Mouse (Mus musculus) intestine, embryonic 14.5 days (tissue): ENCODE measurements around the gene Arfgef2. TPM values are rescaled to one million over a fixed set of nuclear protein-coding genes. Genes with fewer than 3 reads are reported as not detected.

Source experiments
- ATAC-seq: fragments of 200-750 bp; cut with Nextera tagmentation; replicated peaks from 2 replicates; pipeline ENCODE4 v1.8.0; 2017; ENCODE audit warnings: low read depth, moderate number of reproducible peaks, moderate TSS enrichment, moderate library complexity; ENCODE audit not compliant: low FRiP score, low TSS enrichment
- DNase-seq: peaks from one replicate; pipeline ENCODE4 v3.0.0-alpha.2; 2018; ENCODE audit warnings: low spot score
- H3K27ac ChIP-seq: fragments of 300-500 bp; sonication (generic); 2 replicates; pipeline ENCODE4 v1.5.1; 2014; ENCODE audit warnings: low read depth, mild to moderate bottlenecking, control low read depth
- H3K27me3 ChIP-seq: fragments of 300-500 bp; sonication (generic); replicated peaks from 2 replicates; pipeline ENCODE4 v1.6.1; 2014; ENCODE audit warnings: low read length, control low read depth; ENCODE audit not compliant: control insufficient read depth, insufficient read depth
- H3K36me3 ChIP-seq: fragments of 300-500 bp; sonication (generic); 2 replicates; pipeline ENCODE4 v1.6.1; 2014; ENCODE audit warnings: low read length, control low read depth; ENCODE audit not compliant: control insufficient read depth, insufficient read depth
- H3K4me1 ChIP-seq: fragments of 300-500 bp; sonication (generic); replicated peaks from 2 replicates; pipeline ENCODE4 v1.6.1; 2014; ENCODE audit warnings: low read length, control low read depth, mixed read lengths; ENCODE audit not compliant: control insufficient read depth, insufficient read depth
- H3K4me2 ChIP-seq: fragments of 300-500 bp; sonication (generic); 2 replicates; pipeline ENCODE4 v1.6.1; 2014; ENCODE audit warnings: low read length
- H3K4me3 ChIP-seq: fragments of 300-500 bp; sonication (generic); 2 replicates; pipeline ENCODE4 v1.5.1; 2014; ENCODE audit warnings: low read depth, low read length, control low read depth, mixed read lengths
- H3K9ac ChIP-seq: fragments of 300-500 bp; sonication (generic); 2 replicates; pipeline ENCODE4 v1.6.1; 2014; ENCODE audit warnings: mild to moderate bottlenecking, low read length
- H3K9me3 ChIP-seq: fragments of 300-500 bp; sonication (generic); 2 replicates; pipeline ENCODE4 v1.6.1; 2016; ENCODE audit warnings: low read length, control low read depth; ENCODE audit not compliant: control insufficient read depth
- WGBS: fragments of 180-500 bp; shearing (Covaris S2); extraction: QIAGEN DNeasy Blood & Tissue Kit; methylation state at CpG from one replicate; pipeline ENCODE4 v1.1.7; 2014; 5-methylcytosine and 5-hydroxymethylcytosine counted together
- polyA plus RNA-seq: library from polyadenylated mRNA; unstranded; fragments of >200 nt; fragmentation: Nextera tagmentation; extraction: Ambion mirVana; gene quantifications from 2 replicates; pipeline ENCODE4 v1.2.1, GENCODE M21; 2014

The Arfgef2 gene
- polyA plus RNA-seq, 1 experiment from 2014 or later: 9.3 TPM

DNA sequence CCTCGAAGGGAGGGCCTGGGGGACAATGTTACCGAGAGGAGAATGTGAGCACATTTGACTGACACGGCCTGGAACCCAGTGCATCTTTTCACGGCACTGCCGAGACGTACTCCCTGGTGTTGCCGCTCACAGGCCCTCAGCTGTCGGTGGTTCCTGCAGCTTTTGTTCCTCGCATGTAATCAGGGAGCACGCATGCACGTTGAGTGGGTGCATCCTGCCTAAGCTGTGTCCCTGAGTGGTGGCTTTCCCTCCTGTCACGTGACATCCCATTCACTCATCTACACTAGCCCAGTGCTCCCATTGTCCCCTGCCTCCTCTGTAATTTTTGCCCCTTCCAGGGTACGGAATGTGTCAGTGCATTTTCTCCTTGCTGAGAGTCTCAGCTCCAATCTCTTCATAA lies 91.0 kb downstream of the Arfgef2 start:
- H3K27ac ChIP-seq: no peak overlapping the region
- no peaks in the 10 kb centered on the region for H3K4me1 ChIP-seq
- H3K9ac ChIP-seq: no peak overlapping the region
- peaks cover 28% of the 10 kb centered on the region for H3K36me3 ChIP-seq
- H3K4me3 ChIP-seq: no peak overlapping the region
- DNase-seq (no peak), ATAC-seq (no peak)
- no peaks in the 10 kb centered on the region for H3K9me3 ChIP-seq
- H3K27me3 ChIP-seq: no peaks in the 10 kb centered on the region
- no peak overlapping the region for H3K4me2 ChIP-seq
- WGBS: 88% methylated on average over 13 of the region's 13 CpGs

- H3K36me3 ChIP-seq: peaks cover 21% of the 10 kb centered on the region
- H3K4me3 ChIP-seq: no peak overlapping the region
- WGBS: 88% methylated on average over 12 of the region's 12 CpGs
- H3K27me3 ChIP-seq: no peaks in the 10 kb centered on the region
- no peak overlapping the region for H3K4me2 ChIP-seq
- ATAC-seq: no peak
- H3K4me1 ChIP-seq: no peaks in the 10 kb centered on the region
- H3K9me3 ChIP-seq: no peaks in the 10 kb centered on the region
- DNase-seq: no peak
- H3K9ac ChIP-seq: no peak overlapping the region
- no peak overlapping the region for H3K27ac ChIP-seq
Measured at GRCm38 (mm10) chr2:166896974-166897373, 91.6 kb downstream of the Arfgef2 start.

DNA sequence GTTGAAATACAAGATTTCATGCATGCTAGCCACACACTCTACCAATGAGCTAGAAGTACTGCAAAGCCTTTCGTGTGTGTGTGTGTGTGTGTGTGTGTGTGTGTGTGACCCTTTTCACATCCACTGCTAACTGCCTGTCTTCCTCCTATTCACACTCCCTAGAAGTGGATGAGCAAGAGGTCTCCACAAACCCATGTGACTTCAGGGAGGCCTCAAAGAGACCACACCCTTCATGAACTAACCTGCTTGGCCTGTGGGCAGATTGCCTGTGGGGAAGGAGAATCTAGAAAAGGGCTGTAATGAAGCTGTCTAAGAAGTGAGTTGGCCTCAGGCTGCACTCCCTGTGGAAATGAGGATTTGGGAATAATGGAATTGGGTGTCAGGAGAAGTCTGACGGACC lies 93.8 kb downstream of the Arfgef2 start:
- Histone ChIP-seq H3K27me3 (no peaks in the 10 kb centered on the region), H3K4me3 (no peak overlapping the region), H3K9me3 (no peaks in the 10 kb centered on the region), H3K4me2 (no peak overlapping the region), H3K9ac (no peak overlapping the region), H3K36me3 (0 out of 2 replicates have a peak, but pooled peaks cover 9% of the 10 kb centered on the region), H3K4me1 (no peaks in the 10 kb centered on the region), H3K27ac (no peak overlapping the region)
- no peak for DNase-seq
- ATAC-seq: no peak
- WGBS: 83% methylated on average over 2 of the region's 2 CpGs

DNA sequence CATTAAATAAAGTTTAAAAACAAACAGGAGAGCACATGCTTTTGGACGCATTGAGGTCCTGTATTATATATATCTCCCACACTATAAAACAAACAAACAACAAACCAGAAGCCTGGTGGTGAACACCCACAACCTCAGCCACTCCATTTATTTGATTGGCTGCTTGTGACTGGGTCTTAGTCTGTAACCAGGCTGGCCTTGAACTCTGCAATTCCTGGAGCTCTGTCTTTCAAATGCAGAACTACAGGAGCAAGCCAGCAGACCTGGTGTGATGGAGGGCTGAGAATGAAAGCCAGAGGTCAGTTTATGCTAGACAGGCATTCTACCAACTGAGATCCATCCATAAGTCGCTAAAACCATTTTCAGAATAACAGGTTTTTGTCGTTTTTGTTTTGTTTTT lies 94.4 kb downstream of the Arfgef2 start:
- no peak overlapping the region for H3K27ac ChIP-seq
- 0 out of 2 replicates have a peak, but pooled peaks cover 8% of the 10 kb centered on the region for H3K36me3 ChIP-seq
- no peak overlapping the region for H3K4me2 ChIP-seq
- no peaks in the 10 kb centered on the region for H3K27me3 ChIP-seq
- 65% methylated on average over 3 of the region's 3 CpGs for WGBS
- no peak overlapping the region for H3K9ac ChIP-seq
- H3K4me3 ChIP-seq: no peak overlapping the region
- ATAC-seq (no peak), DNase-seq (no peak)
- no peaks in the 10 kb centered on the region for H3K9me3 ChIP-seq
- H3K4me1 ChIP-seq: no peaks in the 10 kb centered on the region

DNA sequence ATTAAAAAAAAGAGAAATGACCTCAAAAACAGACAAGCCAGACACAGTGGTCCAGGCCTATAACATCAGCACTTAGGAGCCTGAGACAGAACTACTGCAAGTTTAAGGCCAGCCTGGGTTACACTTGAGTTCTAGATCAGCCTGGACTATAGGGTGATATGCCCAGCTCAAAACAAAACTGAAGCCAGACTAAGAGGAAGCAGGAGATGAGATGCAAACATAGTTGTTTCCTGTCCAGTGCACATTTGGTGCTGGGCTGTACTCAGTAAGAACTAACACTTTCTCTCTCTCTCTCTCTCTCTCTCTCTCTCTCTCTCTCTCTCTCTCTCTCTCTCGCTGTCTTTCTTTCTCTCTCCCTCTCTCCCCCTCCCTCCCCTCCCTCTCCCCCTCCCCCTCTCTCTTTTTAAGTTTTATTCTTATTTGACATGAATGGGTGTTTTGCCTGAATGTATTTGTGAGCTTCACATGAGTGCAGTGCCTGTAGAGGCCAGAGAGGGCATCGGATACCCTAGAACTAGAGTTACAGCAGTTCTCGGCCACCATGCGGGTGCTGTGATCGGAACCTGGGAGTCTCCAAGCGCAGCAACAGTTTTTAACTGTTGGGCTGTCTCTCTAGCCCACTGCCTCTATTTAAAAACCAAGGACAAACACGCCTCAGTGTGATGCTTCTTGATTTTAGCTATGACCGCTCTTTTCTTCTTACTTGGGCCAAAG lies 95.6 kb downstream of the Arfgef2 start:
- 0 out of 2 replicates have a peak, but pooled peaks cover 2% of the 10 kb centered on the region for H3K36me3 ChIP-seq
- ATAC-seq: no peak

DNA sequence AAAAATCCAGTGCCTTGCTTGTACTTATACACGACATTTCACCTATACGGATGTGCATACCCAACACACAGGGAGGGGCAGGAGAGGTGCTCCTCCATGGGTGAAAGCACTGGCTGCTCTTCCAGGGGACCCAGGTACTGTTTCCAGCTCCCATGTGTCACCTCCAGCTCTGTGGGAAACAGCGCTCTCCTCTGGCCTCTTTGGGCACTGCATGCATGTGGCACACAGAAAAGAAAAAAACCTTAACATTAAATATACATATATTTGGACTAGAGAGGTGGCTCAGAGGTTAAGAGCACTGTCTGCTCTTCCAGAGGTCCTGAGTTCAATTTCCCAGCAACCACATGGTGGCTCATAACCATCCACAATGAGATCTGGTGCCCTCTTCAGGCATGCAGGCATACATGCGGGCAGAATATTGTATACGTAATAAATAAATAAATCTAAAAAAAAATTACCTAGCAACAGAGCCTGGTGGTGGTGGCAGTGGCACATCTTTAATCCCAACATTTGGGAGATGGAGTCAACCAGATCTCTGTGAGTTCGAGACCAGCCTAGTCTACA lies 98.4 kb downstream of the Arfgef2 start:
- no peak overlapping the region for H3K4me3 ChIP-seq
- no peak overlapping the region for H3K4me2 ChIP-seq
- peaks cover 7% of the 10 kb centered on the region for H3K4me1 ChIP-seq
- no peaks in the 10 kb centered on the region for H3K27me3 ChIP-seq
- DNase-seq (no peak), ATAC-seq (no peak)
- no peaks in the 10 kb centered on the region for H3K9me3 ChIP-seq
- H3K36me3 ChIP-seq: no peaks in the 10 kb centered on the region
- H3K9ac ChIP-seq: no peak overlapping the region
- WGBS: 90% methylated on average over 6 of the region's 6 CpGs
- H3K27ac ChIP-seq: no peak overlapping the region

More for the DNA sequence above, 95.6 kb downstream of the Arfgef2 start:
- no peak overlapping the region for H3K4me3 ChIP-seq
- H3K4me1 ChIP-seq: no peaks in the 10 kb centered on the region
- no peak overlapping the region for H3K27ac ChIP-seq
- 85% methylated on average over 8 of the region's 8 CpGs for whole genome bisulfite sequencing
- no peaks in the 10 kb centered on the region for H3K9me3 ChIP-seq
- no peak for DNase-seq
- H3K4me2 ChIP-seq: no peak overlapping the region
- H3K27me3 ChIP-seq: no peaks in the 10 kb centered on the region
- no peak overlapping the region for H3K9ac ChIP-seq

DNA sequence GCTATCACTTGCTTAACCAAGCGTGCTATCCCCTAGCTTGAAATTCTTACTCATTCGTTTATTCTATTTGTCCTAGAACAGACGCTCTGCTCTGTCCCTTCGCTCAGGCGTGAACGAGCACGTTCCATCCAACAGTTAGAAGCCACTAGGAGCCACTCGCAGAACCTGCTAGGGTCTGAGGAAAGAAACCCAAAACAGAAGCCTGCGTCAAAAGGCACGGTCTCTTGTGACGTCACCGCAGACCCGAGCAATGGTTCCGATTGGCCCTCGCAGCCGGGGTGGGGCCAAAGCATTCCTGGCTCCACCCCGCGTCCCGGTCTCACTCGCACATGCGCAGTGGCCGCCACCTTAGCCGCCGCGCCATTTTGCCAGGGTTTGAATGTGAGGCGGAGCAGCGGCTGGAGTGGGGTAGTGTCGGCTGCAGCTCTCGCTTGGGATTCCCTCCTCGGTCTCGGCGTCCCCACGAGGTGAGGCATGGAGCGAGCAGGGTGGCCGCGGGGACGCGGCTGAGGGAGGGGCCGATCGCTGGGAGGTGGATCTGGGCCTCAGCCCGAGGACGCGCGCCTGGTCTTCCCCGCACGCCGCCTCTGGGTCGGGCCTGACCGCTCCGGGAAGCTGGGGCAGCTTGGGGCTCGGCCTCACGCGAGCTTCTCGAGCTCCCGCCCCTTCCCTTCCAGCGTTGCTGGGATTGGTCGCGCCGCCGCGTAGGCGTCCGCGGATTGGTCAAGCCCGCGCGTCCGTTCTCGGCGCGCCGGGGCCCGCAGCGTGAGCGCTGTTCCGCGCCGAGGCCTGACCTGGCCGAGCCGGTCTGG lies 100.5 kb downstream of the Arfgef2 start, which contains the start of gene Cse1l:
Gene Cse1l (plus strand): TSS at position 330 of the 812 bp plus-strand sequence.
- peaks cover 7% of the 10 kb centered on the region for H3K4me1 ChIP-seq
- H3K36me3 ChIP-seq: peaks cover 7% of the 10 kb centered on the region; the same call in 1 of the 2 replicates
- peak within 1 kb of the TSS; percentile 80 for H3K4me2 ChIP-seq
- peak within 1 kb of the TSS; percentile 98 for H3K27ac ChIP-seq
- H3K27me3 ChIP-seq: no peaks in the 10 kb centered on the region
- WGBS: under 1% methylated on average over 78 of the region's 80 CpGs
- peak within 1 kb of the TSS; percentile 95 for H3K4me3 ChIP-seq
- H3K9me3 ChIP-seq: no peaks in the 10 kb centered on the region
- ATAC-seq: peak; percentile 99
- peak within 1 kb of the TSS; percentile 90 for H3K9ac ChIP-seq
- peak; percentile 99 for DNase-seq

GRCm38 (mm10) chr2:166906523-166907182 lies 101.3 kb downstream of the Arfgef2 start:
- Histone ChIP-seq H3K36me3 (peaks cover 7% of the 10 kb centered on the region; the same call in 1 of the 2 replicates), H3K4me2 (peak overlapping the region; percentile 80), H3K27me3 (no peaks in the 10 kb centered on the region), H3K27ac (peak overlapping the region; percentile 98), H3K9ac (peak overlapping the region; percentile 90), H3K4me3 (peak overlapping the region; percentile 95), H3K9me3 (no peaks in the 10 kb centered on the region), H3K4me1 (peaks cover 7% of the 10 kb centered on the region)
- WGBS: under 1% methylated on average over 28 of the region's 28 CpGs
- no peak for DNase-seq
- peak; percentile 7; the same call in 1 of the 2 replicates for ATAC-seq
